Mouse (Mus musculus) kidney, embryonic 16.5 days (tissue): ENCODE results near the gene Gdf11. TPM values are rescaled to one million over a fixed set of nuclear protein-coding genes. Genes with fewer than 3 reads are reported as not detected.

Source experiments
- ATAC-seq: fragments of 200-750 bp; cut with Nextera tagmentation; 2 replicates; pipeline ENCODE4 v1.8.0; 2017; ENCODE audit warnings: moderate TSS enrichment; ENCODE audit not compliant: low FRiP score, low TSS enrichment
- H3K27ac ChIP-seq: fragments of 300-500 bp; sonication (generic); 2 replicates; pipeline ENCODE4 v1.5.1; 2014; ENCODE audit warnings: low read length
- H3K27me3 ChIP-seq: fragments of 300-500 bp; sonication (generic); 2 replicates; pipeline ENCODE4 v1.6.1; 2014; ENCODE audit warnings: low read length, control low read depth, mixed read lengths; ENCODE audit not compliant: insufficient read depth
- H3K36me3 ChIP-seq: fragments of 300-500 bp; sonication (generic); 2 replicates; pipeline ENCODE4 v1.6.1; 2014; ENCODE audit warnings: low read length, control low read depth, mixed read lengths; ENCODE audit not compliant: insufficient read depth
- H3K4me1 ChIP-seq: fragments of 300-500 bp; sonication (generic); 2 replicates; pipeline ENCODE4 v1.6.1; 2014; ENCODE audit warnings: low read length, control low read depth, mixed read lengths; ENCODE audit not compliant: insufficient read depth
- H3K4me2 ChIP-seq: fragments of 300-500 bp; sonication (generic); replicated peaks from 2 replicates; pipeline ENCODE4 v1.6.1; 2014; ENCODE audit warnings: low read depth, low read length
- H3K4me3 ChIP-seq: fragments of 300-500 bp; sonication (generic); 2 replicates; pipeline ENCODE4 v1.5.1; 2014; ENCODE audit warnings: mild to moderate bottlenecking, low read length
- H3K9ac ChIP-seq: fragments of 300-500 bp; sonication (generic); replicated peaks from 2 replicates; pipeline ENCODE4 v1.6.1; 2014; ENCODE audit warnings: low read length
- H3K9me3 ChIP-seq: fragments of 300-500 bp; sonication (generic); 2 replicates; pipeline ENCODE4 v1.6.1; 2016; ENCODE audit warnings: low read length, control low read depth
- WGBS: fragments of 180-500 bp; shearing (Covaris S2); extraction: QIAGEN DNeasy Blood & Tissue Kit; methylation state at CpG from one replicate; pipeline ENCODE4 v1.1.7; 2014; 5-methylcytosine and 5-hydroxymethylcytosine counted together
- polyA plus RNA-seq: library from polyadenylated mRNA; unstranded; fragments of >200 nt; fragmentation: Nextera tagmentation; extraction: Ambion mirVana; gene quantifications from 2 replicates; pipeline ENCODE4 v1.2.1, GENCODE M21; 2015

Gene Gdf11
- polyA plus RNA-seq, 1 experiment from 2014 or later, result 6.8 TPM

- ATAC-seq, result no peak; the same call in 1 of the 2 replicates
- 83% methylated on average over 6 of the region's 6 CpGs for WGBS
- Histone ChIP-seq H3K4me3 (no peak overlapping the region), H3K9me3 (no peaks in the 10 kb centered on the region), H3K9ac (no peak overlapping the region), H3K4me1 (peaks cover 14% of the 10 kb centered on the region), H3K27ac (peak overlapping the region; percentile 44), H3K36me3 (no peaks in the 10 kb centered on the region), H3K27me3 (peaks cover 14% of the 10 kb centered on the region), H3K4me2 (no peak overlapping the region)
Observed at GRCm38 (mm10) chr10:128899759-128900490, 8.4 kb upstream of the Gdf11 start.

GRCm38 (mm10) chr10:128897501-128897900 is 6.0 kb upstream of the Gdf11 start:
- 0% methylated on average over 1 of the region's 1 CpGs for WGBS
- ATAC-seq, result no peak
- H3K9ac ChIP-seq, result no peak overlapping the region
- H3K27ac ChIP-seq, result no peak overlapping the region
- no peaks in the 10 kb centered on the region for H3K36me3 ChIP-seq
- no peaks in the 10 kb centered on the region for H3K9me3 ChIP-seq
- H3K4me1 ChIP-seq, result peaks cover 19% of the 10 kb centered on the region
- H3K4me3 ChIP-seq, result no peak overlapping the region
- no peak overlapping the region for H3K4me2 ChIP-seq
- H3K27me3 ChIP-seq, result peaks cover 14% of the 10 kb centered on the region

GRCm38 (mm10) chr10:128896807-128897206 is 5.3 kb upstream of the Gdf11 start:
- Histone ChIP-seq H3K27me3 (peaks cover 14% of the 10 kb centered on the region), H3K9ac (no peak overlapping the region), H3K4me2 (no peak overlapping the region), H3K4me3 (no peak overlapping the region), H3K36me3 (no peaks in the 10 kb centered on the region), H3K4me1 (peaks cover 23% of the 10 kb centered on the region), H3K9me3 (no peaks in the 10 kb centered on the region), H3K27ac (no peak overlapping the region)
- WGBS, result 48% methylated on average over 1 of the region's 1 CpGs
- no peak for ATAC-seq

- 5% methylated on average over 17 of the region's 17 CpGs for WGBS
- H3K27me3 ChIP-seq, result peaks cover 14% of the 10 kb centered on the region
- H3K9ac ChIP-seq, result 0 out of 2 replicates have a peak overlapping the region, but pooled peaks have one; percentile 41
- H3K4me1 ChIP-seq, result peaks cover 23% of the 10 kb centered on the region
- no peak overlapping the region for H3K27ac ChIP-seq
- no peaks in the 10 kb centered on the region for H3K36me3 ChIP-seq
- peak overlapping the region; percentile 17 for H3K4me3 ChIP-seq
- H3K9me3 ChIP-seq, result no peaks in the 10 kb centered on the region
- peak overlapping the region; percentile 35 for H3K4me2 ChIP-seq
- ATAC-seq, result no peak
Observed at GRCm38 (mm10) chr10:128895952-128896693, 4.6 kb upstream of the Gdf11 start.

- H3K4me1 ChIP-seq, result peaks cover 26% of the 10 kb centered on the region
- H3K4me3 ChIP-seq, result peak overlapping the region; percentile 17
- H3K9me3 ChIP-seq, result no peaks in the 10 kb centered on the region
- WGBS, result 0% methylated on average over 9 of the region's 9 CpGs
- peaks cover 14% of the 10 kb centered on the region for H3K27me3 ChIP-seq
- H3K27ac ChIP-seq, result no peak overlapping the region
- H3K9ac ChIP-seq, result 0 out of 2 replicates have a peak overlapping the region, but pooled peaks have one; percentile 41
- H3K36me3 ChIP-seq, result no peaks in the 10 kb centered on the region
- ATAC-seq, result no peak
- peak overlapping the region; percentile 35 for H3K4me2 ChIP-seq
Observed at GRCm38 (mm10) chr10:128895437-128895836, 3.9 kb upstream of the Gdf11 start.

- Histone ChIP-seq H3K9me3 (no peaks in the 10 kb centered on the region), H3K36me3 (peaks cover 7% of the 10 kb centered on the region), H3K4me3 (peak overlapping the region; percentile 82), H3K4me1 (peaks cover 43% of the 10 kb centered on the region), H3K27ac (peak overlapping the region; percentile 94), H3K9ac (peak overlapping the region; percentile 87), H3K4me2 (peak overlapping the region; percentile 94), H3K27me3 (peaks cover 14% of the 10 kb centered on the region)
- WGBS, result 2% methylated on average over 9 of the region's 9 CpGs
- no peak for ATAC-seq
Observed at GRCm38 (mm10) chr10:128892246-128892645, 728 bp upstream of the Gdf11 start.

- Histone ChIP-seq H3K4me1 (peaks cover 37% of the 10 kb centered on the region), H3K27me3 (no peaks in the 10 kb centered on the region; the same call in 1 of the 2 replicates), H3K36me3 (peaks cover 15% of the 10 kb centered on the region), H3K9me3 (no peaks in the 10 kb centered on the region), H3K27ac (peak overlapping the region; percentile 94), H3K4me3 (peak overlapping the region; percentile 82), H3K4me2 (peak overlapping the region; percentile 94), H3K9ac (peak overlapping the region; percentile 87)
- ATAC-seq, result peak; percentile 0; the same call in 1 of the 2 replicates
- WGBS, result under 1% methylated on average over 40 of the region's 40 CpGs
Observed at GRCm38 (mm10) chr10:128890383-128891295, 879 bp downstream of the Gdf11 start.

GRCm38 (mm10) chr10:128889846-128890245 is 1.7 kb downstream of the Gdf11 start:
- H3K4me1 ChIP-seq, result peaks cover 32% of the 10 kb centered on the region
- H3K27ac ChIP-seq, result peak overlapping the region; percentile 94
- peak overlapping the region; percentile 82 for H3K4me3 ChIP-seq
- H3K36me3 ChIP-seq, result peaks cover 23% of the 10 kb centered on the region
- ATAC-seq, result no peak
- 22% methylated on average over 1 of the region's 2 CpGs for WGBS
- H3K4me2 ChIP-seq, result peak overlapping the region; percentile 94
- no peaks in the 10 kb centered on the region for H3K9me3 ChIP-seq
- H3K9ac ChIP-seq, result peak overlapping the region; percentile 87
- H3K27me3 ChIP-seq, result no peaks in the 10 kb centered on the region; the same call in 1 of the 2 replicates
